Mouse (Mus musculus) mammary gland, adult 2 months (tissue): ENCODE data around the gene Zfp710. TPM values are rescaled to one million over a fixed set of nuclear protein-coding genes. Genes with fewer than 3 reads are reported as not detected.

Experiments
- polyA plus RNA-seq: library from polyadenylated mRNA; depleted of rRNA; stranded (reverse); fragments of >200 nt; gene quantifications from 2 replicates; pipeline ENCODE4 v1.2.3, GENCODE M21; 2012; ENCODE audit warnings: low replicate concordance; rRNA removed

Zfp710 gene
- 44.8 and 56.6 TPM in 2 replicates for polyA plus RNA-seq

DNA sequence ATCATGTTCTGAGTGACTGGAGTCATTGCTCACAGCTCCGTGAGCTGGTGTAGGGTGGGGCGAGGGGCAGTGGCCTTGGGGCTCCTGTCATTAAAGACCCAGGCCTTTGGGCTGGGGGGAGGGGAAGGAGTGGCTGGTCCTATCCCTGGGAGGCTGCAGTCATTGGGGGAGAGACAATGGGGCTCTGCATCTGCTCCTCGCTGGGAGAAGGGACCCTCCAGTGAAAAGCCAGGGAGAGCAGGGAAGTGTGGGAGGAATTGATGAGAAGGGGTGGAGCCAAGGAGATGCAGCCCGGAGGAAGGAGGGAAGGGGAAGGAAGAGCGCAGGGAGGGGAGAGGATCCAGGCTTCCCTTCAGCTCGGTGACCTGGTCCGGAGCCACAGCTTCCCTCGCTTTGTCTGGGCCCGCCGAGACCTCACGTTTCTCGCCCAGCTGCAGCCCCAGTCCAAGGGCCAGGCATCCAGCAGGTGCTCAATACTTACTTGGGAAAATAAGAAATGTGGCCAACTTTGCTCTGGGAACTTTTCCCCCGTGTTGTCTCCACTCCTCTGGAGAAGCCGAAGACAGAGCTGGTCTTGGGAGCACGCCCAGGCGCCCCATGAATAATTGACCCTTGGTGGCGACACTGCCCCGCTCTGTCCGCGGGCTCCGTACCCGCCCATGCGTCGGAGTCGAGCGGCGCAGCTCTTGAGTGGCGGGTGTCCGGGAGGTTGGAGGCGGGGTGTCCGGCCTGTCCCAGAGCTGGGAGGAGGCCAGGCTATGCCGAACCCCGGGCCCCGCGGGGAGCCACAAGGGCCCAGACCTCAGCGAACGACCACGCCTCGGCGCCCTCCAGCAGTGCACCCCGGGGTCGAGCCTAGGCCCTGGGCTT, at the start of gene Zfp710:
TSS of gene Zfp710 (plus strand) at position 294 of the 870 bp plus-strand sequence.

GRCm38 (mm10) chr7:80115224-80115590, 90.6 kb downstream of the Zfp710 start, which contains the start of gene Idh2:
Gene Idh2, minus strand, starts transcription at chr7:80115392.

Other genes starting within 250 kb of the Zfp710 start
- gene Mesp1, start 231.0 kb upstream of the Zfp710 start, polyA plus RNA-seq = 0.23 and 0.33 TPM in 2 replicates
- 0.45 and 0.63 TPM in 2 replicates for gene Mesp2, start 214.1 kb upstream of the Zfp710 start, polyA plus RNA-seq
- gene Anpep, start 163.8 kb upstream of the Zfp710 start, polyA plus RNA-seq = 61.2 and 98.4 TPM in 2 replicates
- 15.0 and 19.2 TPM in 2 replicates for gene Ap3s2, start 104.2 kb upstream of the Zfp710 start, polyA plus RNA-seq
- gene Arpin, start 89.5 kb upstream of the Zfp710 start, polyA plus RNA-seq = 10.2 and 15.7 TPM in 2 replicates
- 92.3 and 157 TPM in 2 replicates for gene Idh2, start 90.6 kb downstream of the Zfp710 start, polyA plus RNA-seq
- gene Sema4b, start 162.0 kb downstream of the Zfp710 start, polyA plus RNA-seq = 31.2 and 41.9 TPM in 2 replicates
- 108 and 140 TPM in 2 replicates for gene Cib1, start 208.0 kb downstream of the Zfp710 start, polyA plus RNA-seq
- gene Gdpgp1, start 208.1 kb downstream of the Zfp710 start, polyA plus RNA-seq = 2.9 and 3.6 TPM in 2 replicates
- gene Ttll13, start 221.6 kb downstream of the Zfp710 start, polyA plus RNA-seq = 0.72 and 1.2 TPM in 2 replicates
- 19.5 and 30.0 TPM in 2 replicates for gene Ngrn, start 236.4 kb downstream of the Zfp710 start, polyA plus RNA-seq
- 9.9 and 11.9 TPM in 2 replicates for gene Vps33b, start 244.8 kb downstream of the Zfp710 start, polyA plus RNA-seq